Mouse (Mus musculus): ENCODE data around the gene Igf2bp3.

DNA sequence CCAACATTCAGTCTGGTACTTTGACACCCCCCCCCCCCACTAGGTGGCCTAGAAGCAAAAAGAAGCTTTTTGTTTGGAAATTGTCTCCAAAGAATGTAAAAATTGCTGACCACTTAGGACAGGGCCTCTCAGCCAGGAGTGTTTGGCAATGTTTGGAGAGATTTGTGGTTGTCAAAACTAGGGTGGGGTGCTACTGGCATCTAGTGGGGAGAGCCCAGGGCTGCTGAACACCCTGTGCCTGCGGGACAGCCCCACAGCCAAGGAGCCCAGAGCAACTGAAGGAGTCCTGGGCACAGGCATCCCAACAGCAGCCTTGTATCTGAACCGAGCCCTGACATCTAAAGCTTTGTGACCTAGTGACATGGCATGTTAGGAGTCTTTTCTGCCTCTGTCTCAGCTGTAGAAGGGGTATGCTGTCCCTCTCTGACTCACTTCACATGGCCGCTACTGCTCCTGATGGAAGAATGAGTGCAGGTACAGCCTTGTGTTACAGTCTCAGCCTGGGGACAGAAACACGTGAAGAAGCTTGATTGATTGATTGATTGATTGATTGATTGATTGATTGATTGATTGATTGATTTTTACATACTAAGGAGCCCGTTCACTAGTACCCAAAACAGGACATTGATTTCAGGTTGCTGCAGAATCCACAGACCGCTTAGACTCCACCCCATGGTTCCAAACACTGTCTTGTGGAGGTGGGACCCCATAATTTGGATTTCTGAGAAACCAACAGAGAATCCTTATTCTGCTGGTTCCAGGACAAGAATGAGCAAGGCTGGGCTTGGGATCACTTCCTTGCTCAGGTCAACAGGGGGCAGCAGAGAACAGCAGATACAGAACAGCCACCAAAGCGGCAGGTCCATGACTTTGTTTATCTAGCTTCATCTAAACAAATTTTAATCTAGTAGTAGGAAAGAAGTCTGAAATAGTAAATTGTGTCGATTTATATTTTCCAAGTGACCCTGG, 157.4 kb downstream of the Igf2bp3 start:
- TF ChIP-seq POLR2A (IDR thresholded peaks at IDR 0.05; ENCODE audit: borderline replicate concordance, extremely low read depth, insufficient read depth, insufficient read length, poor library complexity, severe bottlenecking) (no peak), CTCF (IDR thresholded peaks at IDR 0.05; ENCODE audit: borderline replicate concordance, extremely low read depth, insufficient read depth, insufficient read length) (peak; percentile 94)
